Mouse (Mus musculus) neural tube, embryonic 14.5 days (tissue): ENCODE data around the gene Hip1r. TPM values are rescaled to one million over a fixed set of nuclear protein-coding genes. Genes with fewer than 3 reads are reported as not detected.

Experiments used
- ATAC-seq: fragments of 200-750 bp; cut with Nextera tagmentation; 2 replicates; pipeline ENCODE4 v1.8.0; 2017; ENCODE audit warnings: low read depth, mild to moderate bottlenecking, moderate TSS enrichment, moderate library complexity
- H3K27ac ChIP-seq: fragments of 300-500 bp; sonication (generic); 2 replicates; pipeline ENCODE4 v1.5.1; 2014; ENCODE audit warnings: low read depth, mild to moderate bottlenecking, control low read depth, low read length, moderate library complexity, mixed read lengths
- H3K27me3 ChIP-seq: fragments of 300-500 bp; sonication (generic); 2 replicates; pipeline ENCODE4 v1.6.1; 2014; ENCODE audit warnings: low read length; ENCODE audit not compliant: control insufficient read depth, insufficient read depth
- H3K36me3 ChIP-seq: fragments of 300-500 bp; sonication (generic); 2 replicates; pipeline ENCODE4 v1.6.1; 2014; ENCODE audit warnings: low read length, mixed read lengths; ENCODE audit not compliant: control insufficient read depth, insufficient read depth
- H3K4me1 ChIP-seq: fragments of 300-500 bp; sonication (generic); 2 replicates; pipeline ENCODE4 v1.6.1; 2014; ENCODE audit warnings: low read length; ENCODE audit not compliant: control insufficient read depth, insufficient read depth
- H3K4me2 ChIP-seq: fragments of 300-500 bp; sonication (generic); 2 replicates; pipeline ENCODE4 v1.6.1; 2014; ENCODE audit warnings: mild to moderate bottlenecking, low read depth, low read length, control low read depth
- H3K4me3 ChIP-seq: fragments of 300-500 bp; sonication (generic); 2 replicates; pipeline ENCODE4 v1.5.1; 2014; ENCODE audit warnings: low read depth, low read length, control low read depth, mixed read lengths
- H3K9ac ChIP-seq: fragments of 300-500 bp; sonication (generic); replicated peaks from 2 replicates; pipeline ENCODE4 v1.6.1; 2014; ENCODE audit warnings: low read depth, mild to moderate bottlenecking, control low read depth, low read length, mixed read lengths
- H3K9me3 ChIP-seq: fragments of 300-500 bp; sonication (generic); 2 replicates; pipeline ENCODE4 v1.6.1; 2016; ENCODE audit warnings: low read length; ENCODE audit not compliant: control insufficient read depth
- WGBS: fragments of 180-500 bp; shearing (Covaris S2); extraction: QIAGEN DNeasy Blood & Tissue Kit; methylation state at CpG from one replicate; pipeline ENCODE4 v1.1.7; 2014; 5-methylcytosine and 5-hydroxymethylcytosine counted together
- polyA plus RNA-seq: library from polyadenylated mRNA; unstranded; fragments of >200 nt; fragmentation: Nextera tagmentation; extraction: Ambion mirVana; gene quantifications from 2 replicates; pipeline ENCODE4 v1.2.1, GENCODE M21; 2014

The Hip1r gene
- polyA plus RNA-seq, 1 experiment from 2014 or later, result 21.4 TPM

DNA sequence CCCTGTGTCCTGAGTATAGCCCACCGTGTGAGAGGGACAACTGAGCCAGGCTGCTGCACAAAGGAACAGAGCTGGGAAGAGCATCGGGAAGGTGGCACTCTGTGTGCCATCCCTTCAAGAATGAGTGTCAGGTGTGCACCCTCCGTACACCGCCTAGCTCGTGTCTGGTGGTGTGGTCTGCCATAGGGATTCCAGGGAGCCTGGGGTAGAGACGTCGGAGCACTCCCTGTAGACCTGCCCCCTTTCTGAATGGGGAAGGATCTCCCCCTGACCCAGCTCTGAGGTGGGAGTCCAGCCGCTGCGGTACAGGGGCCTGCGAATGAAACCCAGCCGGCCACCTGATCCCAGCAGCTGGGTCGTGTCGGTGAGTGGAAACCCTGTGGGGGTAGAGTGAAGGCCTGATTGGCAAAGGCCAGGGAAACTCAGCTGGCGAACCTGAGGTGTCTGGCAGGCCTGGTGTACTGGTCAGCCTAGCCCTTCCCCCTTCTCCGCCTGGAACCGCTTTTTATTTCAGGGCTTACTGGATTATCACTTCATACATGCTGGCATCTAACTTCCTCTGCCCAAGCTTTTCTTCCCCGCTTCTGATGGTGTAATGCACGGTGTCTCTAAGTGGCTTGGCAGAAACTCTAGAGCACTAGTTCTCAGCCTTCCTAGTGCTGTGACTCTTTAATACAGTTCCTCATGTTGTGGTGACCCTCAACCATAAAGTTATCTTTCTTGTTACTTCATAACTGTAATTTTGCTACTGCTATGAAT lies 6.0 kb downstream of the Hip1r start:
- Histone ChIP-seq H3K9me3 (no peaks in the 10 kb centered on the region), H3K4me3 (no peak overlapping the region), H3K27me3 (no peaks in the 10 kb centered on the region), H3K27ac (no peak overlapping the region), H3K4me2 (no peak overlapping the region), H3K9ac (no peak overlapping the region), H3K4me1 (peaks cover 4% of the 10 kb centered on the region; the same call in 1 of the 2 replicates), H3K36me3 (no peaks in the 10 kb centered on the region)
- WGBS, result 66% methylated on average over 18 of the region's 18 CpGs
- ATAC-seq, result no peak

DNA sequence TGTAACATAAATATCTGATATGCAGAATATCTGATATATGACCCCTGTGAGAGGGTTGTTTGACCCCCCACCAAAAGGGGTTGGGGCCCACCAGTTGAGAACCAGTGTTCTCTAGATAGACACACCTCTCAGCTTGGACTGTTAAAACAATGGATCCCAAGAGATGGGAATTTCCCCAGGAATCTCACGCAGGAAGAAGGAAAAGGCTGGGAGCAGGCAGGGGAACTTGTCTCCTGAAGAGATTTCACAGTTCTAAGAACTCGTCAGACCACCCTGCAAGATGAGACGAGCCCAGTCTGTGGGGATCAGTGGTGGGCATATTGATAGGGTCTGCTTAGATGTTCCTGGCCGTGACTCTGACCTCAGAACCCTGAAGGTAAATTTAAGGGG lies 6.5 kb downstream of the Hip1r start:
- Histone ChIP-seq H3K36me3 (no peaks in the 10 kb centered on the region), H3K4me3 (no peak overlapping the region), H3K9ac (no peak overlapping the region), H3K4me2 (no peak overlapping the region), H3K9me3 (no peaks in the 10 kb centered on the region), H3K27ac (no peak overlapping the region), H3K27me3 (no peaks in the 10 kb centered on the region), H3K4me1 (no peaks in the 10 kb centered on the region)
- ATAC-seq, result no peak
- 77% methylated on average over 4 of the region's 4 CpGs for WGBS

DNA sequence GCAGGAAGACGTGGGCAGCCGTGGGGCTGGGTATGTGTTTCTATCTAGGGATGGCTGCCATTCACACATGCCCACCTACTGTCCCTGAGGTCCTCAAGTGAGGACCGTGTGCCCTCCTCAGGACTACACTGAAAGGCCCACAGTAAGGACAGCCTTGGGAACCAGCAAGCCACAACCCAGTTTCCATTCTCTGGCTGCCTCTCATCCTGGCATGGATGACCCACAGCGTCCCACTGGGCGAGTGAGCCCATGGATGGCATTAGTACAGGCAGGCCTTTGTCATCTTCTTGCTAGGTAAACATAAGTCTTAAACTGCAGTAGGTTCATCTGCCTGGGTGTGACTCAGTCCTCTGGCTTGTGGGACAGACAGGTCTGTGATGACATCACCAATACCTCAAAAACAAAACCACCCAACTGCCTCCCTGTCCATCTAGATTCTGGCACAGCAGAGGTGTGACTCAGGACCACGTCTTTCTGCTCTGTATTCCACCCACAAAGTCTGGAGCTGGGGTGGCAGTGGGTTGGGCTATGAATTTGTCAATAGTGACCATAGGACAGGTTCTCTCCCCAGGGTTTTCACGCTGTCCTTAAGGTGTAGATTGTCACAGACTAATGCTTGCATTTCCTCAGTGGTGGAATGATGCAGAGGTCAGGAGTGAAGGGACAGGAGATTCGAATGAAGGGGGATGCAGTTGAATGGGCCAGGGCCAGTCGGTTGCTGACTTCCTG lies 7.3 kb downstream of the Hip1r start:
- no peak for ATAC-seq
- Histone ChIP-seq H3K27ac (no peak overlapping the region), H3K4me3 (no peak overlapping the region), H3K27me3 (no peaks in the 10 kb centered on the region), H3K4me1 (no peaks in the 10 kb centered on the region), H3K4me2 (no peak overlapping the region), H3K9ac (no peak overlapping the region), H3K36me3 (no peaks in the 10 kb centered on the region), H3K9me3 (no peaks in the 10 kb centered on the region)
- WGBS, result 81% methylated on average over 9 of the region's 9 CpGs

DNA sequence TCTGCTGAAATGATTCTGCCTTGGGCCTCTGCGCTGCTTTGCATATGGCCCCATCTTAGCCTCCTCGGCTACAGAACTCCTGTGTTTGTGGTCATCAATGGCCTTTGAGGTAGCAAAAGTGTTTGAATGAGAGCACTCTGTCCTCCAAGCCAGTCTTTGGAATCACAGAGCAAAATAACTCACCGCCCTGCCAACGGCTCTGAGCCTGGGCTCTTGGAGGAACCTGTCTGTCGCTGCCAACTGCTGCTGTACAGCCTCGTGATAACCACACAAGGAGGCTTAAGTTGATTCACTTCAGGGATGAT lies 7.8 kb downstream of the Hip1r start:
- Histone ChIP-seq H3K4me1 (no peaks in the 10 kb centered on the region), H3K9me3 (no peaks in the 10 kb centered on the region), H3K4me2 (no peak overlapping the region), H3K4me3 (no peak overlapping the region), H3K36me3 (no peaks in the 10 kb centered on the region), H3K9ac (no peak overlapping the region), H3K27ac (no peak overlapping the region), H3K27me3 (no peaks in the 10 kb centered on the region)
- 68% methylated on average over 6 of the region's 6 CpGs for WGBS
- ATAC-seq, result no peak

DNA sequence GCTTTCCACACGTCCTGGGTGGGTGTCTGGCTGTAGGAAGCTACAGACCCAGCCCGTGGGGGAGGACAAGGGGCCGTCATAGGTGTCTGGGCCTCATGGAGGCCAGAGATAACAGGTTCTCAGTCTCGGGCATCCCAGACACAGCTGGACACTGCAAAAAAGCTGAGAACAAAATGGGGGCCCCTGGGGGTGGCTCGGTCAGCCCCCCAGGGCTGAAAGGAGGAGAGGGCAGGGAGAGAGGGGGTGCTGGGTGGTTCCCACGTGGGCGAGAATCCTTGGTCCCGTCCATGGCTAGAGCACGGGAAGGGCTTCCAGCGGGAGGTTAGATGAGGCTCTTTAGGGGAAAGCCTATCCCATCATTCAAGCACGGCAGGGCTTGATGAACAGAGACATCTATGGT lies 9.4 kb downstream of the Hip1r start:
- Histone ChIP-seq H3K9ac (no peak overlapping the region), H3K4me2 (no peak overlapping the region), H3K4me3 (no peak overlapping the region), H3K27me3 (no peaks in the 10 kb centered on the region), H3K27ac (no peak overlapping the region), H3K9me3 (no peaks in the 10 kb centered on the region), H3K4me1 (no peaks in the 10 kb centered on the region), H3K36me3 (no peaks in the 10 kb centered on the region)
- 83% methylated on average over 11 of the region's 11 CpGs for WGBS
- no peak for ATAC-seq

DNA sequence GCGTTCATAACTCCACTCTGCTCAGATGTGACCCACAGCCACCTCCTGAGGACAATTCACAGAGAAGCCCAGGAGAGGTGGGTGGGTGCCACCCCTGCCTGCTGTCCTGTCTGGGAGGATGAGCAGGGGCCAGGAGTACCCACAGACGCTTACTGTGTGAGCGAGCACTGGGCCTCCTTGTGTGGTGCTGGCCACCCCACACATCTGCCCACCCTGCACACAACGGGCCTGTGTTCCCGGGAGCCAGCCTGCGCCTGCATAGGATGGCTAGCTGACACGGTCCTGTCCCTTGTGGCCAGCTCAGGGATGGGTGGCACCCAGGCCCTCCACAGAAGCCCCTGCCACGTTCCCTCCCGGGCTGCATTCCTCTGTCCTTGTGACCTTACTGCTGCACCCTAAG lies 12.0 kb downstream of the Hip1r start:
- 84% methylated on average over 9 of the region's 9 CpGs for WGBS
- H3K9ac ChIP-seq, result no peak overlapping the region
- no peaks in the 10 kb centered on the region for H3K27me3 ChIP-seq
- H3K36me3 ChIP-seq, result no peaks in the 10 kb centered on the region
- H3K4me3 ChIP-seq, result no peak overlapping the region
- no peaks in the 10 kb centered on the region for H3K9me3 ChIP-seq
- peaks cover 5% of the 10 kb centered on the region; the same call in 1 of the 2 replicates for H3K4me1 ChIP-seq
- no peak for ATAC-seq
- H3K4me2 ChIP-seq, result no peak overlapping the region
- no peak overlapping the region for H3K27ac ChIP-seq

DNA sequence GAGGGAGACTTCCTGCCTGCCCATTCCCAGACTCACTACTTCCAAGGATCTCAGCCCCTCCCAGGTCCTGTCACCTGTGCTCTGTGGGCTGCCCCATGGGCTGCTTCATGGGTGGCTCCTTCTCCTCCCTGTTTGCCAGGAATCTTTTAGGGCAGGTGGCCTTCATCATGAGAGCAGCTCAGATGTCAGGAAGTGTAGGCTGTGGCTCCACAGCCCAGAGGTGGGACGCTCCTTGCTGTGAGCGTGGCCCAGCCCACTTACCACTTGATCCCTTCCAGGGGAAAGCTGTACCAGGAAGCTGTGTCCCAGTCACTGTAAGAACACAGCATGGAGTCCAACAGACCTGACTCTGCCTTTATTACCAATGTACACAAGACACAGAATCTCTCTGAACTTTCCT lies 13.5 kb downstream of the Hip1r start:
- no peak overlapping the region for H3K4me2 ChIP-seq
- no peak overlapping the region for H3K27ac ChIP-seq
- H3K4me1 ChIP-seq, result peaks cover 5% of the 10 kb centered on the region; the same call in 1 of the 2 replicates
- H3K36me3 ChIP-seq, result no peaks in the 10 kb centered on the region
- no peaks in the 10 kb centered on the region for H3K9me3 ChIP-seq
- H3K27me3 ChIP-seq, result no peaks in the 10 kb centered on the region
- no peak for ATAC-seq
- H3K4me3 ChIP-seq, result no peak overlapping the region
- H3K9ac ChIP-seq, result no peak overlapping the region
- WGBS, result 82% methylated on average over 2 of the region's 2 CpGs

DNA sequence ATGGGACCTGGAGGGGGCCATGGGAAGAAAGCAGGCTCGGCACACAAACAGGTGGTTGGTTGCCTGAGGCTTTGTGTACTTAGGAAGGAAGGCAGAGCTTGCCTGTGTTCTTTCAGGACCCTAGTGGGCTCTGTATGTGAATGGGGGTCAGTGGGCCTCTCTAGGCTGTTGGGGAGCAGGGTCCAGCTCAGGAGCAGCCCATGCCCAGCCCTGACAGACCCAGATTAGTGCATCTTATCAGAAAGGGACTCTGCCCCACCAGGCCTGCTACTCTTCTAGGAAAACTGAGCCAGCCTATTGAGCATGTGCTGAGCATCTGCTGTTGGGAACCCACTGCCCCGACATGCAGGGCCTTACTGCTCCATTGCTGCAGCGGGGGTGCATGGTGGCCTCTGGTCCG lies 14.1 kb downstream of the Hip1r start:
- H3K4me3 ChIP-seq, result no peak overlapping the region
- H3K4me1 ChIP-seq, result peaks cover 5% of the 10 kb centered on the region; the same call in 1 of the 2 replicates
- H3K9me3 ChIP-seq, result no peaks in the 10 kb centered on the region
- no peak overlapping the region for H3K9ac ChIP-seq
- no peak overlapping the region for H3K27ac ChIP-seq
- WGBS, result 81% methylated on average over 4 of the region's 4 CpGs
- no peak overlapping the region for H3K4me2 ChIP-seq
- no peaks in the 10 kb centered on the region for H3K27me3 ChIP-seq
- no peaks in the 10 kb centered on the region for H3K36me3 ChIP-seq
- ATAC-seq, result no peak
